Comparison of ENCODE assay signal across 15 mouse cellular contexts in genomic region chr12:112804046-112804445, GRCm38 (mm10). TPM values are rescaled to one million over a fixed set of nuclear protein-coding genes. Genes with fewer than 3 reads are reported as not detected.
A peak's percentile ranks its signal among the peaks of the same experiment; 100 is the strongest.
DNase-seq lines count a peak whose midpoint lies in the region; ATAC-seq and TF ChIP-seq lines count a peak whose summit lies in the region.
"Had no signal": no experiment of that assay in that cellular context is flagged by ENCODE, and none has a peak within 500 bp of the region (broad histone marks: within the 10 kb centered on the region; RNA-seq: fewer than 3 reads in every experiment).

No protein-coding gene starts in this region.

- peak; percentile 70 for DNase-seq in adrenal gland, postnatal 10 days
- no peak for DNase-seq in adrenal gland, postnatal 4 days (ENCODE audit: low spot score in 2 of 2)
- peak; percentile 62 to 63 for DNase-seq in heart, postnatal 10 days
- no peak for DNase-seq in heart, adult 9 months (ENCODE audit: low spot score in 2 of 2)
- peak; percentile 47 for DNase-seq in lung, embryonic 14.5 days
- DNase-seq in lung, postnatal 0 days (ENCODE audit: low spot score), result no peak
- DNase-seq in adrenal gland, postnatal 36 days, result peak; percentile 59 to 73
- no peak for DNase-seq in thymus, postnatal 25 days
- DNase-seq: B cell, adult 2 months; gastrocnemius, postnatal 36 days; thymus, adult 2 months had no signal

- no peak for ATAC-seq in lung, embryonic 14.5 days (ENCODE audit: insufficient read depth)
- no peak for ATAC-seq in lung, postnatal 0 days

- no peaks in the 10 kb centered on the region for H3K9me3 ChIP-seq in lung, embryonic 14.5 days (ENCODE audit: low read depth, low read length)
- H3K9me3 ChIP-seq in lung, postnatal 0 days (ENCODE audit: low read length), result no peaks in the 10 kb centered on the region
- H3K9me3 ChIP-seq: embryonic facial prominence, embryonic 15.5 days; G1E; hindbrain, embryonic 15.5 days had no signal

- no peak for TF ChIP-seq EP300 in lung, postnatal 0 days (IDR thresholded peaks at IDR 0.05)

- H3K36me3 ChIP-seq in lung, embryonic 14.5 days (ENCODE audit: insufficient read depth), result no peaks in the 10 kb centered on the region
- H3K36me3 ChIP-seq in lung, postnatal 0 days (ENCODE audit: insufficient read depth, low read length), result no peaks in the 10 kb centered on the region
- H3K36me3 ChIP-seq: embryonic facial prominence, embryonic 15.5 days; G1E; hindbrain, embryonic 15.5 days had no signal

- no peak for TF ChIP-seq CTCF in lung, embryonic 14.5 days (IDR thresholded peaks at IDR 0.05; ENCODE audit: low read depth)
- TF ChIP-seq CTCF in lung, postnatal 0 days (IDR thresholded peaks at IDR 0.05), result no peak

- no peak overlapping the region for H3K9ac ChIP-seq in lung, embryonic 14.5 days
- no peak overlapping the region for H3K9ac ChIP-seq in lung, postnatal 0 days (replicated peaks; ENCODE audit: low read depth)
- H3K9ac ChIP-seq: embryonic facial prominence, embryonic 15.5 days; hindbrain, embryonic 15.5 days had no signal

- H3K4me1 ChIP-seq in lung, embryonic 14.5 days (ENCODE audit: insufficient read depth), result 0 out of 2 replicates have a peak, but pooled peaks cover 4% of the 10 kb centered on the region
- H3K4me1 ChIP-seq in lung, postnatal 0 days (ENCODE audit: insufficient read depth, low read depth, low read length), result peaks cover 12% of the 10 kb centered on the region; the same call in 1 of the 2 replicates

- H3K27me3 ChIP-seq in lung, embryonic 14.5 days (ENCODE audit: insufficient read depth, low read length), result peaks cover 23% of the 10 kb centered on the region
- H3K27me3 ChIP-seq in lung, postnatal 0 days (replicated peaks; ENCODE audit: insufficient read depth, low read length), result peaks cover 15% of the 10 kb centered on the region; the same call in 1 of the 2 replicates

- intact Hi-C loops in heart, postnatal 10 days (cut with DNase I), result no loop called here

- H3K4me3 ChIP-seq in lung, embryonic 14.5 days (ENCODE audit: low read depth, low read length), result no peak overlapping the region
- H3K4me3 ChIP-seq in lung, postnatal 0 days (ENCODE audit: low read depth, low read length), result no peak overlapping the region
- H3K4me3 ChIP-seq: embryonic facial prominence, embryonic 15.5 days; hindbrain, embryonic 15.5 days had no signal

- H3K27ac ChIP-seq in lung, embryonic 14.5 days (ENCODE audit: low read depth), result no peak overlapping the region
- no peak overlapping the region for H3K27ac ChIP-seq in lung, postnatal 0 days (ENCODE audit: low read length)
- H3K27ac ChIP-seq: embryonic facial prominence, embryonic 15.5 days; hindbrain, embryonic 15.5 days; kidney, postnatal 0 days had no signal

- no peak overlapping the region for H3K4me2 ChIP-seq in lung, embryonic 14.5 days
- H3K4me2 ChIP-seq in lung, postnatal 0 days (replicated peaks; ENCODE audit: low read depth, low read length), result no peak overlapping the region
- H3K4me2 ChIP-seq: embryonic facial prominence, embryonic 15.5 days; hindbrain, embryonic 15.5 days had no signal

- WGBS in lung, embryonic 14.5 days, result 29% methylated on average over 13 of the region's 13 CpGs
- 41% methylated on average over 13 of the region's 13 CpGs for WGBS in lung, postnatal 0 days

RNA-seq across cellular contexts. Expression of gene Ahnak2, which starts 1.6 kb away (rescaled TPM):
- total RNA-seq in adrenal gland, postnatal 10 days (2021), result 10 to 100 TPM in 1 of 2 experiments, 1 to 10 TPM in 1; 9.4 to 13.5 TPM
- 10 to 100 TPM in 1 of 2 experiments, 1 to 10 TPM in 1; 9.8 to 12.0 TPM for total RNA-seq in adrenal gland, postnatal 4 days (2021)
- total RNA-seq in heart, postnatal 10 days (2021), result 10 to 100 TPM; 13.6 to 17.4 TPM
- polyA plus RNA-seq in lung, embryonic 14.5 days (2014; fragmentation: Nextera tagmentation; extraction: Ambion mirVana), result 0.61 and 0.64 TPM in 2 replicates
- polyA plus RNA-seq in lung, postnatal 0 days (2015; fragmentation: Nextera tagmentation; extraction: Ambion mirVana), result 4.8 and 4.9 TPM in 2 replicates
- total RNA-seq in adrenal gland, postnatal 36 days (2021), result 1 to 10 TPM; 7.5 to 7.7 TPM

RNA-seq across cellular contexts. Expression of gene Clba1, which starts 4.7 kb away (rescaled TPM):
- total RNA-seq in adrenal gland, postnatal 10 days (2021), result 1 to 10 TPM; 4.4 to 5.1 TPM
- total RNA-seq in adrenal gland, postnatal 4 days (2021), result 1 to 10 TPM; 8.2 to 10.0 TPM
- total RNA-seq in heart, postnatal 10 days (2021), result 1 to 10 TPM; 2.4 to 3.1 TPM
- 4.3 and 5.1 TPM in 2 replicates for polyA plus RNA-seq in lung, embryonic 14.5 days (2014; fragmentation: Nextera tagmentation; extraction: Ambion mirVana)
- polyA plus RNA-seq in lung, postnatal 0 days (2015; fragmentation: Nextera tagmentation; extraction: Ambion mirVana), result 17.8 and 19.0 TPM in 2 replicates
- total RNA-seq in adrenal gland, postnatal 36 days (2021), result 10 to 100 TPM; 10.0 to 12.0 TPM

RNA-seq across cellular contexts. Expression of gene Cdca4, which starts 25.2 kb away (rescaled TPM):
- 10 to 100 TPM; 20.2 to 23.1 TPM for total RNA-seq in adrenal gland, postnatal 10 days (2021)
- 10 to 100 TPM; 31.1 to 32.5 TPM for total RNA-seq in adrenal gland, postnatal 4 days (2021)
- total RNA-seq in heart, postnatal 10 days (2021), result 10 to 100 TPM; 13.7 to 16.6 TPM
- polyA plus RNA-seq in lung, embryonic 14.5 days (2014; fragmentation: Nextera tagmentation; extraction: Ambion mirVana), result 140 and 153 TPM in 2 replicates
- polyA plus RNA-seq in lung, postnatal 0 days (2015; fragmentation: Nextera tagmentation; extraction: Ambion mirVana), result 28.1 and 29.5 TPM in 2 replicates
- 10 to 100 TPM; 14.7 to 19.5 TPM for total RNA-seq in adrenal gland, postnatal 36 days (2021)

RNA-seq across cellular contexts. Expression of gene Pld4, which starts 43.6 kb away (rescaled TPM):
- 10 to 100 TPM; 10.8 to 13.4 TPM for total RNA-seq in adrenal gland, postnatal 10 days (2021)
- total RNA-seq in adrenal gland, postnatal 4 days (2021), result 10 to 100 TPM; 11.8 to 15.2 TPM
- 1 to 10 TPM; 5.7 to 5.8 TPM for total RNA-seq in heart, postnatal 10 days (2021)
- polyA plus RNA-seq in lung, embryonic 14.5 days (2014; fragmentation: Nextera tagmentation; extraction: Ambion mirVana), result 9.3 and 10.9 TPM in 2 replicates
- 19.6 and 23.8 TPM in 2 replicates for polyA plus RNA-seq in lung, postnatal 0 days (2015; fragmentation: Nextera tagmentation; extraction: Ambion mirVana)
- 10 to 100 TPM in 1 of 2 experiments, 1 to 10 TPM in 1; 7.5 to 11.9 TPM for total RNA-seq in adrenal gland, postnatal 36 days (2021)

Comparison
In these comparisons a context has a peak if more than half of its experiments do, and no peak if none do; other contexts are left out.
1. DNase-seq: peak in adrenal gland, postnatal 10 days (single experiment), heart, postnatal 10 days (2 of 2), lung, embryonic 14.5 days (single experiment) and adrenal gland, postnatal 36 days (2 of 2); none in adrenal gland, postnatal 4 days (0 of 2), heart, adult 9 months (0 of 2), lung, postnatal 0 days (single experiment) and thymus, postnatal 25 days (single experiment).